Mouse (Mus musculus): ENCODE measurements around the gene Saa1. TPM values are rescaled to one million over a fixed set of nuclear protein-coding genes. Genes with fewer than 3 reads are reported as not detected.

Gene Saa1
- not detected for polyA plus RNA-seq (2017; shearing (Covaris generic))

DNA sequence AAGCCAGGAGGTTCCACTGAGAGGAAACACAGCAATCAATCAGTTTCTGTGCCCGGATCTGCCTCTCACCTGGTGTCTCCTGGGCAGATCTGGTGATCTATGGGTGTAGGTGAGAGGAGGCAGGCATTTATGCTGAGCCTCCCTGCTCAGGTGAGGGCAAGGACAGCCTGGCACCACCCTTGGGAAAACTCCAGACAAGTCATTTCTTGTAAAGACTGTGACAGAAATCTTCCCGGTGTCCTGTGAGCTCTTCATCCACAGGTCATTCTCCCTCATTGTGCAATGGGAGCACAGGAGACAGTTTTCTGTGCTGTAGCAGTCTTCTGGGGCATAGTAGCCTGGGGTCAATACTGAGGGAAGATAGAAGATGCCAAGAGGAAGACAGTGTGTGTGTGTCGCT lies at the start of gene Saa1:
TSS of gene Saa1 (minus strand) at position 101 of the 400 bp plus-strand sequence.

GRCm38 (mm10) chr7:46751490-46751889 lies 8.7 kb upstream of the Saa1 start, which contains the start of gene Saa2:
TSS of gene Saa2 (plus strand) at chr7:46751790.

GRCm38 (mm10) chr7:46732458-46732857 lies 10.3 kb downstream of the Saa1 start, which contains the start of gene Saa4:
TSS of gene Saa4 (minus strand) at chr7:46732603.

DNA sequence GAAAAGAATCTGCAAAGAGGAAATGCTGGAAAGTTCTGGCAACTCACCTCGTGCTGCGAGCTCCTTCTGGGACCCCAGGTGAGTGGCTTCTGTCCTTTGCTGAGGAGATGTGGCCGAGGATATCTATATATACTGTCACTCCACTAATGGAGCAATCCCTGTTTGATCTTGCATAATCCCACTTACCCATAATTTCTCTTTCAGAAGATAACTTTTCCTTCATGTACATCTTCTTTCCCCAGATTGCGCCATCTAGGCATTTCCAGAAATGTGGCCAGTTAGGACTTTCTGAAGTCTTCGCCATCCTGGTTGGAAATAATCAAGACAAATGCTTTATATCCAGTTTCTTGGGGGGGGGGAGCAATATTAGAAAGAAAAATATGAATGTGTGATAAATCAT lies 27.2 kb downstream of the Saa1 start, which contains the start of gene Saa3:
TSS of gene Saa3 (minus strand) at position 101 of the 400 bp plus-strand sequence.

GRCm38 (mm10) chr7:46710390-46710844 lies 32.4 kb downstream of the Saa1 start, which contains the start of gene Saal1:
TSS of gene Saal1 (minus strand) at chr7:46710680.

Other genes with a start within 250 kb of the Saa1 start
- gene Sergef, start 103.2 kb downstream of the Saa1 start, polyA plus RNA-seq (2017; shearing (Covaris generic)) = 18.2 TPM
- gene Tph1, start 70.4 kb downstream of the Saa1 start, polyA plus RNA-seq (2017; shearing (Covaris generic)) = not detected
- 9.9 TPM for gene Saal1, start 32.3 kb downstream of the Saa1 start, polyA plus RNA-seq (2017; shearing (Covaris generic))
- not detected for gene Saa3, start 27.3 kb downstream of the Saa1 start, polyA plus RNA-seq (2017; shearing (Covaris generic))
- not detected for gene Saa4, start 10.4 kb downstream of the Saa1 start, polyA plus RNA-seq (2017; shearing (Covaris generic))
- gene Saa2, start 8.8 kb upstream of the Saa1 start, polyA plus RNA-seq (2017; shearing (Covaris generic)) = not detected
- gene Hps5, start 53.1 kb upstream of the Saa1 start, polyA plus RNA-seq (2017; shearing (Covaris generic)) = 41.5 TPM
- 45.5 TPM for gene Gtf2h1, start 53.1 kb upstream of the Saa1 start, polyA plus RNA-seq (2017; shearing (Covaris generic))
- 994 TPM for gene Ldha, start 98.5 kb upstream of the Saa1 start, polyA plus RNA-seq (2017; shearing (Covaris generic))
- gene Ldhc, start 118.2 kb upstream of the Saa1 start, polyA plus RNA-seq (2017; shearing (Covaris generic)) = not detected
- gene Tsg101, start 177.0 kb upstream of the Saa1 start, polyA plus RNA-seq (2017; shearing (Covaris generic)) = 112 TPM
- 4.6 TPM for gene Uevld, start 215.5 kb upstream of the Saa1 start, polyA plus RNA-seq (2017; shearing (Covaris generic))
- gene Gm9999, start 240.6 kb upstream of the Saa1 start, polyA plus RNA-seq (2017; shearing (Covaris generic)) = not detected